Mouse (Mus musculus): Measurements from ENCODE around the gene Fat2.

- no peak for TF ChIP-seq CTCF (IDR thresholded peaks at IDR 0.05)
- TF ChIP-seq EP300 (IDR thresholded peaks at IDR 0.05), result no peak
Observed at GRCm38 (mm10) chr11:55234288-55234687, 102.1 kb downstream of the Fat2 start.
